Mouse (Mus musculus) thymus, adult 2 months (tissue): ENCODE results near the gene 2900026A02Rik.

Source experiments
- CTCF ChIP-seq: fragments of 200-500 bp; IDR thresholded peaks from 2 replicates; pipeline ENCODE4 v1.5.1; 2012; ENCODE audit warnings: mild to moderate bottlenecking, control low read depth, low read length, moderate library complexity, borderline replicate concordance; ENCODE audit not compliant: control insufficient read depth, poor library complexity, insufficient read depth; ENCODE audit errors: extremely low read depth
- POLR2A ChIP-seq: fragments of 200-500 bp; IDR thresholded peaks from 2 replicates; pipeline ENCODE4 v1.6.1; 2012; ENCODE audit warnings: mild to moderate bottlenecking, low read length, control low read depth, moderate library complexity; ENCODE audit not compliant: control insufficient read depth, poor library complexity, insufficient read depth; ENCODE audit errors: extremely low read depth

DNA sequence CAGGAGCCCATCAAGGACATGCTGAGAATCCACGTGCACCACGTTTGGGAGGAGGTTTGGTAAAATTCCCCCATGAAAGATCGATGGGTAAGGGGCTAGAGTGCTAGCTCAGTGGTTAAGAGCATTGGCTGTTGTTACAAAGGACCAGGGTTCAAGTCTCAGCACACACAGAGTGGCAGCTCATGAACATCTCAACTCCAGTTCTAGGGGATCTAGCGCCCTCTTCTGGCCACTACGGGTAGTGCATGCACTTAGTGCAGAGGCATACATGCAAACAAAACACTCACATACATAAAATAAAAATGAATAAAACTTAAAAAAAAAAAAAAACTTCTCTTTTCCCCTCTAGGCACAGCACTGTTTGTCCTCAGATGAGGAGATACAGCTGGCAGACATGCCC lies 142.3 kb downstream of the 2900026A02Rik start:
- TF ChIP-seq POLR2A, result no peak
- TF ChIP-seq CTCF, result no peak
